Mouse (Mus musculus) stomach, postnatal 0 days (tissue): ENCODE measurements around the gene Ppm1f.

ENCODE experiments used
- CTCF ChIP-seq: IDR thresholded peaks from 2 replicates; pipeline ENCODE4 v1.5.1; 2016; ENCODE audit warnings: antibody characterized with exemption, low read depth, mild to moderate bottlenecking, moderate library complexity
- EP300 ChIP-seq: optimal IDR thresholded peaks from 2 replicates; pipeline ENCODE3; 2016; ENCODE audit warnings: antibody characterized with exemption

DNA sequence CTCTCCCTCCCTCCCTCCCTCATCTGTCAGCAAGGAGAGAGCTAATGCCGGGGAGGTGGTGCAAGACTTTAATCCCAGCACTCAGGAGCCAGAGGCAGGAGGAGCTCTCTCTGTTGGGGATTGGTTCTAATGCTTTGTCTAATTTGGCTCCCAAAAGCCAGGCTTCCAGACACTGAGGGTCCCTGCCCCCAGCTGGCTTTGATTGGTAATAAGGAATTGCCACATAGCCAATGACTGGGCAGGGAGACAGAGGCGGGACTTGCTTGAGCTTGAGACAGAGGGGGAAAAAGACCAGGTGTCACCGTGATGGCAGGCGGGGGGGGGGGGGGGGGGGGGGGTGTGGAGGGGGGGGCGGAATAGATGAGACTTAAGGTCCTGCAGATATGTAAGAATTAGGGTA, 62.3 kb downstream of the Ppm1f start:
- no peak for TF ChIP-seq CTCF
- TF ChIP-seq EP300 = no peak
